Mouse (Mus musculus) layer of hippocampus, adult 11-12 months (tissue): ENCODE results near the gene Mcf2l.

Experiments used
- DNase-seq: peaks from one replicate; pipeline ENCODE4 v3.0.0; 2022; ENCODE audit warnings: low spot score

The Mcf2l gene

DNA sequence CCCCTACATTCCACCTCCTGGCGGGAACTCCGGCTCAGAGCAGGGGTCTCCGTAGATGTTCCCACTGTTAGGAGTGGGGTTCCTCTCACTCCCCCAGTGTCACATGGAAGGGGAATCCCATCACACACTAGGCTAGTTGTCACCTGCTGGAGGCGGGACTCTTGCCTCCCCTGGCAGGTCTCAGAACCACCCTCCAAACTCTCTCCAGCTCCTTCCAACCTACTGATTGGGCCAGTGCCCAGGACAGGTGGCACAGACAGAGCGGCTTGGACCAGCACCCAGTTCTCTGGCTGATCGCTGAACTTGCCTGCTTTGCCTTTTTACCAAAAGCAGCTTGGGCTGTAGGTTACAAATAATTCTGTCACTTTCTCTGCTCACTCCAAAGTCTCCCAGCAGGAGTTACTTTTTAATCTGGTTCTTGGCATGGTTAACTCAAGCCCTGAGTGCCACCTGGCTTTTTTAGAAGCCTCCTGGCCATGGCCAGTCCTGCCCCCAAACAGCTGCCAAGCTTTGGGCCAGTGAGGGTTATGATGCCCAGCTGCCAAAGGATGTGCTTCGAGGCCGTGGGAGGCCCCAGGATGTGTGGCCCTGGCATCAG is 687 bp downstream of the Mcf2l start:
- DNase-seq = peak; percentile 29

DNA sequence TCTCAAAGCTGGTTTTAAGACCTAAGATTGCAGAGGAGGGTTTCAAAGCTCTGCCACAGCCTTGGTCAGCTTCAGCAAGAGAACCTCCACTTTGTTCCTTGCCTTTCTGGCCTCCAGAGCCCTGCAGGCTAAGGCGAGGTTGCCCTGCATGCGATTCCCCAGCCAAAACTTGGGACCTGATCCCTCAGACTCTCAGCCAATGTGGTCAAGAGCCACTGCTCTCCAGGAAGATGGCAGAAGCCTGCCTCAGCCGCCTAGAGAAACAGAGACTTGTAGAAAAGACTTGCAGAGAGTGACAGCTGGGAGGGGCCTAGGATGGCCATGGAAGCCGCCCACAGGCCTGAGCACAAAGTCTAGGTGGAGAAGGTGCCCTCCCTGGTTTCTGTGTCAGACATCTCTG is 1.4 kb downstream of the Mcf2l start:
- no peak for DNase-seq

DNA sequence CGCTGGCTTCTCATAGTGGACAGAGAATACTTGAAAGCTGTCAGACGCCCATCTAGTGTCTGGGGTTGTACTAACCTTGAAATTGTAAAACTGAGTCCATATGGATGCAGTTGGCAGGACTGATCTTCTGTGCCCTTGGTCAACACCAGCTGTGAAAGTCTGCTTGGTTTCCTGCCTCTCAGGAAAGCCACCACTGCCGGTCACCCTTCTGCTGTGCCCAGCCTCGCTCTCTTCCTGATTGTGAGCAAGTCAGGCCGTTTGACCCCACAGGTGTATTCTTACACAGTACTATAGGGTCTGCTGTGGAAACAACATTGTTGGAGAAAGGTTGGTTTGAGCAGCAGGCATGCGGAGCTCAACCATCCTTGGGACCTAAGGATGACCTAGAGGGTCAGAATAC is 3.5 kb downstream of the Mcf2l start:
- no peak for DNase-seq

DNA sequence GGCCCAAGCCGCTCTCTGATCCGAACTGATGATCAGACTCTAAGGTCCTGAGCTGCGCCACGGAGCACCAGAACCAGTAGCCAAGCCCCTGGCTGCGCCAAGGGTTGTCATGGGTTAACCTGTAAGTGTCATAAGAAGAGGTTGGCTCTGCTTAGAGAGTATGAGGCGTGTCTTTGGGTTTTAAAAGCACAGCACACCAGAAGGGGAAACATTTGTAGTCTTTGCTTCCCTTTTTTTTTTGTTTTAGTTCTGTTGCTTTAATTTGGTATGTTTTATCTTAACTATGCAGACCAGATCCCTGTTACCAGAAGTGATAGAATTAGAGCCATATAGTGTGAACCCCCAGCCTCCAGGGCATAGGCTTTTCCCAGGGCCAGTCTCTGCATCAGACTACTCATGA is 6.6 kb downstream of the Mcf2l start:
- DNase-seq = no peak

DNA sequence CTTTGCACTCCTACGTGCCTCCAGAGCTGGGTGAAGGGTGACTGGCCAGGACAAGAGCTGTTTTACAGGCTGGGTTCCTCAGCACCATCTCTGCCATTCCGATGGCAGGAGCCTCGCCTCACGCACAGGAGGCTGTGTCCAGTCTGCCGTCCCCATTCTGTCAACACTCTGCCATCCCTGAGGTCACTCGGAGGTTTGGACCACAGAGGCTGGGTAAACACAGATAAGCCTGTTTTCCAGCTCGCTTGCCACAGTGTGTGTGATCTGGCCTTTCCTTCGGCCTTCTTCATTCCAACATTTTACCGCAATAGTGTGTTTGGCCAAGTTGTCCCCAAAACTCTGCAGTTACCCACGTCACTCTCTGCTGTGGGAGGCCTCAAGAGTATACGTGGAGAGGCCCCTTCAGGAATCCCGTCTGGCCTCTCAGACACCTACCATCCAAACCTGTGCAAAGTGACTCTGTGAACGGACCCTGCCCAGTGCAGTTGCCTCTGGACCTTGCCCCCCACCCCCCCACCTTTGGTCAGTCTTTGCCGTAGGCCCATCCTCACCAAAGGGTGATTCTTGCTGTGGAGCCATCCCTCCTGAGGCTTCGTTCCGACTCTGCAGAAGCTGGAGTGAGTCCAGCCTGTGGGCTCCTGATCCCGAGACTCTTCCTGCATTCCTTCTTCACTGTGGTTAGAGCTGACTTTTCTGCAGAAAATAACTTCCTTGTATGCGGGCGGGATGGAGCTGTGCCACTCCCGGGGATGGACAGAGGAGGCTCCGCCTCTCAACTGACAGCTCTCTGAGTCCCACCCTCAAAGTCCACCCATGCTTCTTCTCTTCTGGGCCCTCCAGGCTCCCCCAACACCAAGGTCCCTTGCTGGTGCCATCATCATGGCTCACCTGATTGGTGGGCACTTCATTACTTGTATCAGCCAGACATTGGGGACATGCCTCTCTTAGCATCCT is 9.7 kb downstream of the Mcf2l start:
- DNase-seq = no peak

DNA sequence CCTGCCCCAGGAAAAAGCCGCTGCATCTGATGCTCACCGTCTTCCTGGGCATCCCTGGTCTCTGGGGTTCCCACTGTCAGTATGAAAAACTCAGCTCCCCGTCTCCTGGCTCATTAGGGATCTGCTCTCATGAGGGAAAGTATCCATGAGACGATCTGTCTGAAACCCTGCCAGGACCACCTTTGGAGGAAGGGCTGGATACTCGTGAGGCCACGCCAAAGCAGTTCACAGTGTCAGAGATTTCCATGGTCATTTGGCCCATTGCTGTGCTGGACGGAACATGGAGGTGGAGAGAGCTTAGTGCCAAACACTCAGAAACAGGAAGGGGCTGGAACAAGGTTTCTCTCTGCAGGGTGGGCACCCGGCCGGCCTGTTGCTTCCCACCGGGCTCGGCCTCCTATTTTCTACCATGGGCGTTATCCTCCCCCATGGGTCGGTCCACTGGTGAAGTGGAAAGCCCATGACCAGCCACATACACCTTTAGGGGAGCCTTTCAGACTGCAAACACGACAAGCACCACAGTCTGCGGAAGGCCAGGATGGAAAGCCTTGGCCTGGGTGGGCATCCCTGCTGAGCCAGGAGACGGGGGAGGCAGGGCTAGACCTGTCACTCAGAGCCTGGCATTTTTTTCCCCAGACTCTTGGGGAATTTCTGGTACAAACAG is 14.3 kb downstream of the Mcf2l start:
- no peak for DNase-seq

DNA sequence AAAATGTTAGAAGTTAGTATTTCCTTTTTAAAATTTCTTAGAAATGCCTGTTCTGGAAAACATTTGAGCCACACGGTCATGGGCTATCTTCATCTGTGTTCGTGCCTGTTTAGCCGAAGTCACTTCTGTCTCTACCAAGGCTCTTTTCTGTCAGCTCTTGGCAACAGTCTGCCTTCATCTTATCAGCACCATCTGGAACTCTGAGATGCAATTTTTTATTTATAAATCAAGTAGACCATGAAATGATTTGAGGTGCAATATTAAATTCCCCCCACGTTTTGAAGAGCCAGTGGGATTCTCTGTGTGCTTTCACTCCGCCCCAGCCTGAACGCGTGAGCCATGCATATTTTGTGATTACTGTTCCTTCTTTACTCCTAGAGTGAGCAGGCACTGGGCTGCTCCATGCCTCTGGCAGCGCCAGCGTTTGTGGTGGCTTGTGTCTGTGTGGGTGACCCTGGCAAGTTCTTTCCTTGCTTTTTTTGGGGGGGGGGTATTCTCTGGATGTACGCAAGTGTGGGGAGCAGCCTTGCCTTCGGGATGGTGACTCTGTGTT is 15.5 kb downstream of the Mcf2l start:
- DNase-seq = no peak

DNA sequence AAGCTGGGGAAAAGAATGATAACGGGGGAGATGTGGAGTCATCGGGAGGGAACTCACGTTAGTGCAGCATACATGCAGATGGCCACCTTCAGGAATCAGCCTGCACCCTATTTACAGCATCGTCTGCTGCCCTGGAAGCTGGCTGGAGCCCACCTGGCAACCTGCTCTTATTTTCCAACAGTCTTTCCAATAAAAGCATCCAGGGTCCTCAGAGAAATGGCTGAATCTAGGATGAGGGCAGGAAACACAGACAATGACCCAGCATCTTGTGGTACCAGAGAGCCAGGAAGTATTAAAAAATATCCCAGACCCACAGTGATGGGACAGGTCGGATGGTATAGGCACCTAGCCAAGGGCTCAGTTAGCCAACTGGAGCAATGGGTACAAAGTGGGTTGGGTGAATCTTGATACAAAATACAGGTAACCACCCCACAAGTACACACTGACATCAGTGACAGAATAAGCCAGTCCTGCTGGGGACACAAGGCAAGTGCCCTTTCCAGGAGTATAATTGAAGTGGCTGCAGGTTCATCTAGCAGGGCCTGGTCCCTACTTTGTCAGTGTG is 19.4 kb downstream of the Mcf2l start:
- no peak for DNase-seq

DNA sequence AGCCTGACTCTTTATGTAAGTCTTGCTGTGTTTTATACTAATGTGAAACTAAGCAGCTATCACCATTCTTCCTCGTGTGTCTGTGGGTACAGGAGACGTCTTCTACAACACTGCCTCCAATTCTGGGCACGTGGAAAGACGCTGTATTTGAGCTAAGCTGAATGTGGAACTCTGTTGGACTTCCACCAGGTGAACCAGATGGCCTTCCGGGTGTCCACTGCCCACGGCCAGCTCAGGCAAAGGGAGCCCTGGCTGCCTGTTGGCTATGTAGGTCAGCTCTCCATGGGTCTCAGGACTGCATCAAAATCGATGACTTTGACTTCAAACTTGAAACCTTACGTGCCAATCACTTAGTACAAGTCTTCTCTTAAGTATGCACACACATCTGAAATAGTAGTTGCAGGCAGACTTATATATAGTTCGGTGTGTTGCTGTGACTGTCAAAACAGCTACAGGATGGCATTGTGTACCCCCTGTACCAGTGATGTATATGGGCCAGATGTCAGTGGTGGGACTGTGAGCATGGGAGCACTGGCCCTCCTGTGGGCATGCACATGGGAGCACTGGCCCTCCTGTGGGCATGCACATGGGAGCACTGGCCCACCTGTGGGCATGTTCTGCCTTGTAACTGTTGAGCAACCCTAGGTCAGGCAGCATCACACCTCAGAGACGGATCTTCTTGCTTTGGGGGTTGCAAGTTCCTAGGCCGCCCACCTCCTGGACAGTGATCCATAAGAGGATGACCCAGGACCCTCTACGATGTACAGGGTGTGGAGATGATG is 20.4 kb downstream of the Mcf2l start:
- DNase-seq = no peak

DNA sequence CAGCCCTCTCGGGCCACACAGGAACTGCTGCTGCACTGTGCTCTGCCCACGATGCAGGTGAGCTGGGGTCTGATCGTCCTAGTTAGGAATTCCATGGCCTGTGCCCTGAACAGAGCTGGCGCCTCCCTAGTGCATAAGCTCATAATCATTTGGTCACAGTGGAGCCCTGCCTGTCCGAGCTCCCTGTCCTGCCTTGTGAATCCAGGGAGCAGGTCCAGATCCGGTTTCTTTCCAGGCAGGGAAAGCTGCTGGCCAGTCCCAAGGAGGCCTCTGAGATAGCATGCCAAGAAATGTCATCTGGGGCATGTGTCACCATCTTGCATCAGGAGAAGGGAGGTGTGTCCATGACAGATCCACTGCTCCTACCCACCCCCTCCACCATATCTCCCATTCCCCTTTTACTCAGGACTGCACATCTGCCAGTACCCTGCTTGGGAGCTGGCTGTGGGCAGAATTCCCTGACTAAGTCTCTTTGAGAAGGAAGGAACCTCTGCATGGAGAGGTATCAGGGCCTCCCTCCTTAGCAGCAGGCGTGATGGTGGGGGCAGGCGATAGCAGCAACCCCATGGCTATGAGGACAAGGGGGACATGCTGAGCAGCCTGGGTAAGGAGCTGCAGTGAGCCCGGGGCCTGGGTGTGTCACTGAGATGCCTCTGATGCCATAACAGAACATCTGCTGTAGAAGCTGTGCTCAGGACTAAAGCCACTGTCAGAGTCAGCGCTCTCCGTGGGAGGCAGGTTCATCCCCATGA is 21.4 kb downstream of the Mcf2l start:
- DNase-seq = no peak

DNA sequence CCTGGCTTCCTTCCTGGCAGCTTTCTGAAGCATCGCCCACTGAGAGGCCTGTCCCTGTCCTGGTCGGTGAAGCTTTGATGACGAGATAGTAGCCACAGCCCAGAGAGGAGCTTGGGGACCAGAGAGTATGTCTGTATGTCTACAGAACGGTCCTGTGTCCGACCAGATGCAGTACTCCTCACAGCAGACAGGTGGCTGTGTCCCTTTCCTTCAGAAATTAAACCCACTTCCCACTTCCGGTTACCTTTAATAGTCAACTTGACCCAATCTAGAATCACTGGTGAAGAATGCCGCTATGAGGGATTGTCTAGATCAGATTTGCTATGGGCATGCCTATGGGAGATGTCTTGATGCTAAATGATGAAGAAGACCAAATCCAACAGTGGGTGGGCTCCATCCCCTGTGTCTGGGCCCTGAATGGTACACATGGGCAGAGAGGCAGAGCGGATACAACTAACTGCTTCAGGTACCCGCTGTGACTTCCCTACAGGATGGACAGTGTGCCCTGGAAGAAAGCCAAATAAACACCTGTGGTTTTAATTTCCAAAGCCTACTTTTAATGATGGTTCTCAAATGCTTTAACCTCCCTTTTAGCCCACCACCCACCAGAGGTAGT is 22.0 kb downstream of the Mcf2l start:
- DNase-seq = no peak

DNA sequence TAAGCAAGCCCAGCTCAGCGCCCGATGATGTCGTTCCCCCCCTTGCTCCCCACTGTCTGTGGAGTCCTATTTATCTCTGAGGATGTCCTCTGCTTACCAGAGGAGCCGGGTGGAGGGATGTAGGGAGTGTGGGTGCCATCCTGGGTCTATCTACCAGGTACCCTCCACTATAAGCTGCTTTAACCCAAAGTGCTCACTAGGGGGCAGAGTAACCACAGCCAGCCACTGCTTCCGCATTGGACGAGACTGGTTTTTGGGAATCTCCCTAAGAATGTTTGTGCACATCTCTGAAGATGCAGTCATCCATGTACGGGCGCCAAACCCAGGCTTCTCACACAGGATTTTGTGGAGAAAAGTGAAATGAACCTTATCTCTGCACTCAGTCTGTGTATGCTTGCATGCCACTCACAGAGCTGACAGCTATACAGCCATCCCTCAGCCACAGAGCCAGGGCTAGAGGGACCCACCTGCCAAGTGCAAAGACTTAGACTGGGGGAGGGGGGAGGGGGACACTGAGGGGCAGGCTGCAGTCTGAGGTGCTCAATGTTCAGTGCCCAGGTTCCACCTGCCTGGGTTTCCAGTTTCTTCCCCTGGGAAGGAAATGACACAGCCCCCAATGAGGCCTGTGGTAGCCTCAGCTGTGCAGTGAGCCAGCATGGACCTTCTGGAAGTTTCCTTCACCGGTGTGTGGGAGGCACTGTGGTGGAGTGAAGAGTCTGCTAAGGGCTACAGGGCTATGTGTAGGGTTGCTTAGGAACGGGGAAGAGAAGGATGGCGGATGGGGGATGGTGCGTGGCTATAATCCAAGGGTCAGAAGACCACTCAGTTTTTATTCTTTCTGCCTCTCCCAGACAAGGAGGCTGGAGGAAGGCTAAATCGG is 23.1 kb downstream of the Mcf2l start:
- peak; percentile 68 for DNase-seq

DNA sequence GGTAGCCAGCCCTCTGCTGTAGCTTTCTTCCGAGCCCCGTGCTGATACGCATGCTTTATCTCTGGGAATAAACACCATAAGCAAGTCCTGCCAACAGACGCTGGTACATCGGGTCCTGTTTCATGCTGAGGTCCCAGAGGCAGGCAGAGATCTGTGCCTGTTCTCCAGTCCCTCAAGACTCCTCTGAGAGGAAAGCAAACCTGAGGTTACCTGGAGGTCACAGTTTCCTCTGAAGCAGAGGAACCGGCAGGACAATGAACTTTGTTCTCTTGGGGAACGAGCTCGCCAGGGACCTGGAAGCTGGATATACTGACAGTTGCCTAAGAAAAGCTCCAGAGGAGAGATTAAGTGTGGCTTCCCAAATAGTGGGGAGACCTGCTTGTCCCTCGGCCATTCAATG is 24.2 kb downstream of the Mcf2l start:
- DNase-seq = no peak

DNA sequence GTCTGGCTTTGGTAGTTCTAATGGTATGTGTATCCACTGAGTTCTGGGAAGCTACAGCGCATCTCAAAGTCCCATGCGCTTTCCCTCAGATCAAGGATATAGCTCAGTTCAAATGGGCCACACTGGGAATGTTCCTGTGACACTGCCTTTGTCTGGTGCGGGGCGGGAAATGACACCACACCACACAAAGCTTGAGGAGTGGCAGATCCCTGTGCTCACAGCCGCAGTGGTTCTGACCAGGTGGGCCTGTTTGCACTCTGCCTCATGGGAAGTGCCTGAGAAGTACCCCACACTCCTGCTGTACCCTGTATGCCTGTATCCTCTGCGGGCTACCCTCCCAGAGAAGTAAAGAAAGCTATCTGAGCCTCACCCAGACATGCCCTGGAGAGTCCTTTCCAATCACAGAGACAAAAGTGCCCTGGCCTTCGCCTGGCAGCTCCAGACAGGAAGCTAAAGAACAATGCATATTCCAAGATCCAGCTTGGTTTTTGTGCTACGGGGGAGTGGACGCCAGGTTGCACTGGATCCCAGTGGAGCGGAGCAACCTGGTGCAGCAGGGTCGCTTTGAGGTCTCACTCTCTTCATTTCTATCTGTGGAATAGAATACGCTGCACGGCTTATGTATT is 30.3 kb downstream of the Mcf2l start:
- no peak for DNase-seq

DNA sequence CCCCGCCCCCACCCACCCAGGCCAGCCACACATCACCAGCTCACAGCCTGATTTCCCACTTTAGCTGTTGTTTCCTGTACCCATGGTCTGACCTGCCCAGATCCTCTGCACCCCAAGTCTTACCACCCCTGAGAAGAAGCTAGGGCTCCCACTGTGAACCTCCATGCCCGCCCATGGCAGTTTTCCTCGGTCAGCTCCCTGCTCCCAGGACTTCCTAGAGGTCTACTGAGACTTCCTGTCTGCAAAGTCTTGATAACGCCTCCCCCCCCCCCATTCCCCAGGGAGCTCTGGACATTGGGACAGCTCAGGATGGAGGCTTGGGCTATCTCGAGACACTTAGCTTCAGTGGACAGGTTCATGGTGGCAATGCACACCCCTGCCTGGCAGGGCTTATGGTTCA is 31.5 kb downstream of the Mcf2l start:
- no peak for DNase-seq

DNA sequence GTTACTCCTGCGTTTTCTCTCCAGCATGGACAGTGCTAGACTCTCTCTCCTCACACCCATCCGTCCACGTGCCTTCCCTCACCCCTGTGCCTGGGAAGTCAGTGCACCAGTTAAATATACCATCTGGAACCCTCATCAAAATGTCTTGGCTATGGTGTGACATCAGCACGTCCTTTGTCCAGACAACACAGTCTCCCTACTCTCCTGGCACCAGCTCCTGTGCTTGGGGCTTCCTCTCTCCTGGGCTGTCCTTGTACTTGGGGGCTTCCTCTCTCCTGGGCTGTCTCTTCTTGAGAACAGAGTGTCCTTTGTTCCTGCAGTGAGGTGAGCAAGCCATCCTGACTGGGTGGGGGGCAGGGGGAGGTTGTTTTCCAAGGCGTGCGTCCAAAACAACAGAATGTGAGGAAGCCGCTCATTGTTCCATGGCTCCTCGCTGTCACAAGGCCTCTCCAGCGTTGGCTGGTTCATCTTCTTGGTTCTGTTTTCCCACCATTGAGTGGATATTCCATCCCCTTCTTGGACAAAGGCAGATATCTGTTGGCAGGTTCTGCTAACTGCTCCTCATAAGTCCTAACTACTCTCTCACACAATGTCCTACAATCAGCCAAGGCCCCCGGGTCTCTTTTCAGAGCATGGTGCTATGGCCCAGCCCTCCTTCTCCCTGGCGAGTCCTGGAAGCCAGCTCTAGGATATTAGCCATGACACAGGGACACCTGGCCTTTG is 32.2 kb downstream of the Mcf2l start:
- DNase-seq = no peak

DNA sequence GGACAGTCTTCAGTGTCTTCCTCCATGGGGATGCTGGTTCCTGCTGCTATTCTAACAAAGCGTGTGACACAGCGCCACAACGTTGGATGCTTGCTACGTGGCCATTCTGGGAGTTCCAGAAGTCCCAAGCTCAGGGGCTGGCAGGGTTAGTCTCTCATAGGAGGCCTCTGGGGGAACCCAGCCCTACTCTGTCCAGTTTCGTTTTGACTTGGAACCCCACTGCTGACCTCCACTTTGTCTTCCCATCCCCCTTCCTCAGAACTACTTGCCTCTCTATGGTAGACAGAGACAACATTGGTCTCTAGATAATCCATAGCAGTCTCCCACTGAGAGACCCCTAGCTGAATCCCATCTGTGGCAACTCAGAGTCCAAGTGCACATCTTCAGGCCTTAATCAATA is 33.0 kb downstream of the Mcf2l start:
- no peak for DNase-seq

DNA sequence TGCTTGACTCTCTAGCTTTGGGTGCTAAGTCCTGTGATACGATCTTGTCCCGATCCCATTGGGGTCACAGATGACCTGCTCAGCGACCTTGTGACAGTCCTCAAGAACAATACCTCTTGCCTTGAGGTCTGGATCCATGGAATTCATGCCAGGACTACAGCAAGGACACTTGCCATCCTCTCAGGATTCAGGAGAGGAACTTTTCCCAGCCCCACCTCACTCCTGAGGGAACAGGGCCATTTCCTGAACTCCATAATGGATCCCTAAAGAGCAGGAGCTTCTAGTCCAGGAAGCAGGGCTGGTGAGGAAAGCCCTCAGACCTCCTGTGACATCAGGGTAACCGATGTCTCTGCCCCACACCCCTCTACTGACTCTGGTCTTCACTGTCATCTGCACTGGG is 34.1 kb downstream of the Mcf2l start:
- no peak for DNase-seq
